8 mouse cellular contexts compared by ENCODE assay signal in the genomic region with DNA sequence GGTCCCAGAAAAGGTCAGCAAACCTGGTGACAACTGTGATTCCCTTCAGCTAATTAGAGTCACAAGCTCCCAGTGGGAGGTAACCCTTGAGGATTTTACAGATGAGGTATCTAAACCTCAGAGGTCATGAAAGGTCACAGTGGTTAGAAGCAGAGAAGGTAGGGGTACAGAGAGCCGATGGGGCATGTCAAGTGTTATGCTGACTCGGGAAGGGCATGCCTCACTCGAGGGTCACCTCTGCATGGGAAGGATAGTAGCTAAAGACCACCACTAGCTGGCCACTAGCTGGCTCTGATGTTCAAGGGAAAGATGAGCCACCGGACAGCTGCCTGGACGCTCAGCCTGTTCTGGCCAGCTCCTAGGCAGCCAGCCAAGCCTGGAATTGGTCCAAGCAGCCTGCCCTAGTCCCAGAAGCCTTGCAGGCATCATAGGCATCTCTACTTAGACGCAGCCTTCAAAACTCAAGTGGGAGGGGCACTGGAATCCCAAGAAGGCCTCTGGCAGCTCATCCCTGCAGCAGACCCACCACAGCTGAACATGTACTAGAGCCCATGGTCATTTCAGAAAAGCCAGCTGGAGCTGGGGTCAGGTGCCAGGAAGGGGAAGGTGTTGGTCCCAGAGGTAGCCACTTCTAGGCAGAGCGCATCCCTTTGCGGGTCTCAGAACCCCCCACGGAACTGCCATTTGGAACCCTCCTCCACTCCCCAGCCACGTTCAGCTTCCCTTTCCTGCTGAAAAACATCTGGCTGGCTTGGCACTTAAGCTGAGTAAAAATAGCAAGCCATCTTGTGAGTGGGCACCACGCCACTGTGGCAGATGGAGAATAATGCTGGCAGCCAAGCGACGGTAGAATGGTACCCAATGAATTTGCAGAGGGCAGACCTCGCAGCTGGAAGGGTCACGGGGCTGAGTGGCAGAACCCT.
DNase-seq lines count a peak whose midpoint lies in the region; ATAC-seq and TF ChIP-seq lines count a peak whose summit lies in the region.

No protein-coding gene starts in this region.

- H3K27me3 ChIP-seq in hindbrain, embryonic 15.5 days, result peaks cover 2% of the 10 kb centered on the region

- H3K9me3 ChIP-seq in hindbrain, embryonic 15.5 days, result no peaks in the 10 kb centered on the region

- H3K4me1 ChIP-seq in hindbrain, embryonic 15.5 days (replicated peaks), result peaks cover 21% of the 10 kb centered on the region

- 0 out of 2 replicates have a peak overlapping the region, but pooled peaks have one; percentile 7 for H3K4me3 ChIP-seq in gastrocnemius, adult 2 months
- H3K4me3 ChIP-seq in hindbrain, embryonic 15.5 days, result no peak overlapping the region

- intact Hi-C loops in gastrocnemius, adult 2 months (cut with DNase I), result loop anchor here (5.0 to 10.0 kb wide), 2 partner anchors 65 to 153 kb away; no protein-coding TSS in a partner anchor

- H3K4me2 ChIP-seq in hindbrain, embryonic 15.5 days, result no peak overlapping the region

- no peaks in the 10 kb centered on the region for H3K36me3 ChIP-seq in hindbrain, embryonic 15.5 days

- ATAC-seq in hindbrain, embryonic 15.5 days (ENCODE audit: low FRiP score, low read depth), result peak; percentile 77

- 33% methylated on average over 15 of the region's 15 CpGs for WGBS in hindbrain, embryonic 15.5 days

- peak; percentile 95 for DNase-seq in adipocyte (ENCODE audit: low spot score)
- peak; percentile 84 to 87 for DNase-seq in cerebellum, postnatal 25 days
- peak; percentile 96 for DNase-seq in gastrocnemius, adult 2 months
- DNase-seq in layer of hippocampus, postnatal 25 days (ENCODE audit: extremely low spot score in 1 of 2, low spot score in 1 of 2), result peak; percentile 62 to 74
- DNase-seq in lung, postnatal 36 days, result peak; percentile 90
- peak; percentile 75 for DNase-seq in right cerebral cortex, postnatal 25 days
- DNase-seq in thymus, postnatal 36 days, result no peak

- H3K27ac ChIP-seq in gastrocnemius, adult 2 months, result peak overlapping the region; percentile 63
- H3K27ac ChIP-seq in hindbrain, embryonic 15.5 days (replicated peaks), result peak overlapping the region; percentile 9; the same call in 1 of the 2 replicates

- no peak overlapping the region for H3K9ac ChIP-seq in hindbrain, embryonic 15.5 days

- peak; percentile 53 for TF ChIP-seq CTCF in gastrocnemius, adult 2 months (IDR thresholded peaks at IDR 0.05)

Comparison
In these comparisons a context has a peak if more than half of its experiments do, and no peak if none do; other contexts are left out.
1. DNase-seq: peak in adipocyte (single experiment), cerebellum, postnatal 25 days (2 of 2), gastrocnemius, adult 2 months (single experiment), layer of hippocampus, postnatal 25 days (2 of 2), lung, postnatal 36 days (single experiment) and right cerebral cortex, postnatal 25 days (single experiment); none in thymus, postnatal 36 days (0 of 2).